Mouse (Mus musculus) hindbrain, embryonic 10.5 days (tissue): ENCODE results near the gene Mbtd1. TPM values are rescaled to one million over a fixed set of nuclear protein-coding genes. Genes with fewer than 3 reads are reported as not detected.
A peak's percentile ranks its signal among the peaks of the same experiment; 100 is the strongest.
"Not testable (repeated sequence)": the region's sequence is repeated elsewhere in the genome, so short reads cannot be mapped to it uniquely, and the experiment has no call there.

ENCODE experiments used
- DNase-seq: peaks from one replicate; pipeline ENCODE4 v3.0.0-alpha.2; 2017; ENCODE audit warnings: low spot score
- H3K27ac ChIP-seq: fragments of 300-500 bp; sonication (generic); 2 replicates; pipeline ENCODE4 v1.5.1; 2016; ENCODE audit warnings: mild to moderate bottlenecking, moderate library complexity
- H3K27me3 ChIP-seq: fragments of 300-500 bp; sonication (generic); 2 replicates; pipeline ENCODE4 v1.6.1; 2016; ENCODE audit warnings: mild to moderate bottlenecking; ENCODE audit not compliant: poor library complexity, insufficient read depth, severe bottlenecking
- H3K36me3 ChIP-seq: fragments of 300-500 bp; sonication (generic); 2 replicates; pipeline ENCODE4 v1.6.1; 2016; ENCODE audit warnings: mild to moderate bottlenecking, moderate library complexity
- H3K4me1 ChIP-seq: fragments of 300-500 bp; sonication (generic); replicated peaks from 2 replicates; pipeline ENCODE4 v1.6.1; 2016; ENCODE audit warnings: mild to moderate bottlenecking
- H3K4me3 ChIP-seq: fragments of 300-500 bp; sonication (generic); 2 replicates; pipeline ENCODE4 v1.5.1; 2016; ENCODE audit warnings: mild to moderate bottlenecking, moderate library complexity
- H3K9me3 ChIP-seq: fragments of 300-500 bp; sonication (generic); 2 replicates; pipeline ENCODE4 v1.6.1; 2016; ENCODE audit warnings: mild to moderate bottlenecking, moderate library complexity
- WGBS: fragments of 180-500 bp; shearing (Covaris S2); methylation state at CpG from one replicate; pipeline ENCODE4 v1.1.7; 2016; 5-methylcytosine and 5-hydroxymethylcytosine counted together
- polyA plus RNA-seq: library from polyadenylated mRNA; unstranded; fragments of >200 nt; fragmentation: Nextera tagmentation; extraction: Ambion mirVana; gene quantifications from 2 replicates; pipeline ENCODE4 v1.2.1, GENCODE M21; 2016

Mbtd1 gene
- polyA plus RNA-seq, 1 experiment from 2014 or later = 26.9 TPM

GRCm38 (mm10) chr11:93897732-93898131 lies 12.1 kb downstream of the Mbtd1 start:
- H3K27ac ChIP-seq = no peak overlapping the region
- H3K27me3 ChIP-seq = no peaks in the 10 kb centered on the region
- peaks cover 44% of the 10 kb centered on the region for H3K36me3 ChIP-seq
- 88% methylated on average over 3 of the region's 3 CpGs for WGBS
- no peaks in the 10 kb centered on the region for H3K9me3 ChIP-seq
- no peak overlapping the region for H3K4me3 ChIP-seq
- DNase-seq = no peak
- no peaks in the 10 kb centered on the region for H3K4me1 ChIP-seq

- Histone ChIP-seq H3K36me3 (peaks cover 83% of the 10 kb centered on the region), H3K27ac (no peak overlapping the region), H3K4me3 (no peak overlapping the region), H3K27me3 (no peaks in the 10 kb centered on the region), H3K4me1 (no peaks in the 10 kb centered on the region), H3K9me3 (no peaks in the 10 kb centered on the region)
- WGBS = 93% methylated on average over 4 of the region's 4 CpGs
- DNase-seq = no peak
Measured at GRCm38 (mm10) chr11:93906834-93907233, 21.2 kb downstream of the Mbtd1 start.

- 87% methylated on average over 3 of the region's 3 CpGs for WGBS
- no peaks in the 10 kb centered on the region for H3K9me3 ChIP-seq
- no peaks in the 10 kb centered on the region for H3K4me1 ChIP-seq
- no peak overlapping the region for H3K27ac ChIP-seq
- peaks cover 93% of the 10 kb centered on the region for H3K36me3 ChIP-seq
- DNase-seq = no peak
- H3K4me3 ChIP-seq = no peak overlapping the region
- no peaks in the 10 kb centered on the region for H3K27me3 ChIP-seq
Measured at GRCm38 (mm10) chr11:93907839-93908238, 22.2 kb downstream of the Mbtd1 start.

GRCm38 (mm10) chr11:93908829-93909228 lies 23.2 kb downstream of the Mbtd1 start:
- H3K36me3 ChIP-seq = peaks cover 97% of the 10 kb centered on the region
- no peak overlapping the region for H3K4me3 ChIP-seq
- 92% methylated on average over 9 of the region's 9 CpGs for WGBS
- H3K27ac ChIP-seq = no peak overlapping the region
- no peaks in the 10 kb centered on the region for H3K9me3 ChIP-seq
- no peaks in the 10 kb centered on the region for H3K4me1 ChIP-seq
- H3K27me3 ChIP-seq = no peaks in the 10 kb centered on the region
- DNase-seq = no peak

- WGBS = 91% methylated on average over 3 of the region's 3 CpGs
- no peaks in the 10 kb centered on the region for H3K4me1 ChIP-seq
- no peak for DNase-seq
Measured at GRCm38 (mm10) chr11:93911603-93912002, 26.0 kb downstream of the Mbtd1 start.

GRCm38 (mm10) chr11:93915019-93915418 lies 29.4 kb downstream of the Mbtd1 start:
- H3K27me3 ChIP-seq, H3K9me3 ChIP-seq, H3K4me3 ChIP-seq, DNase-seq, H3K4me1 ChIP-seq, H3K27ac ChIP-seq: not testable (repeated sequence)
- H3K36me3 ChIP-seq = peaks cover 99% of the 10 kb centered on the region
- 93% methylated on average over 2 of the region's 2 CpGs for WGBS

More at GRCm38 (mm10) chr11:93911603-93912002, 26.0 kb downstream of the Mbtd1 start:
- Histone ChIP-seq H3K27me3 (no peaks in the 10 kb centered on the region), H3K27ac (no peak overlapping the region), H3K9me3 (no peaks in the 10 kb centered on the region), H3K36me3 (peaks cover 100% of the 10 kb centered on the region), H3K4me3 (no peak overlapping the region)

- no peaks in the 10 kb centered on the region for H3K4me1 ChIP-seq
- H3K36me3 ChIP-seq = peaks cover 98% of the 10 kb centered on the region
- no peaks in the 10 kb centered on the region for H3K9me3 ChIP-seq
- H3K27ac ChIP-seq = no peak overlapping the region
- no peaks in the 10 kb centered on the region for H3K27me3 ChIP-seq
- no peak for DNase-seq
- no peak overlapping the region for H3K4me3 ChIP-seq
Measured at GRCm38 (mm10) chr11:93929106-93929505, 43.5 kb downstream of the Mbtd1 start.

DNA sequence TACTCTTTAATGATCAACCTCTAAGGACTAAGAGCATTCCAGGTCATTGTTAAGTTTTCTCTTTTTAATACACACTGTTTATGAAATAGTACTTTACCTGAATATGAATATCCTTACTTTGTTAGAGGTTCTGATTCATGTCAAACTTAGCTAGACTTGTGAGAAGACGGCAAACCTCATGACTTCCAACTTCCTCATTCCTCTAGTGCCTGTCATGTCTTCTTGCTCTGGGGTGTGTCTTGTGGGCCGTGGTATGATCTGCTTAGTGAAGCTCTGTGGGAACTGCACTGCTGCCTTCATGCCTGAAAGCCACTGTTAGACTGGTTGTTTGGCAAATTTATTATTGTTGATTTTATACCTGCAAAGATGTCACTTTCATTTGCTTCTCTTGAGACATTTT lies 55.3 kb downstream of the Mbtd1 start:
- no peak for DNase-seq
- Histone ChIP-seq H3K27ac (no peak overlapping the region), H3K9me3 (no peaks in the 10 kb centered on the region), H3K36me3 (peaks cover 84% of the 10 kb centered on the region), H3K27me3 (no peaks in the 10 kb centered on the region), H3K4me3 (no peak overlapping the region), H3K4me1 (no peaks in the 10 kb centered on the region)
- 96% methylated on average over 2 of the region's 2 CpGs for WGBS

DNA sequence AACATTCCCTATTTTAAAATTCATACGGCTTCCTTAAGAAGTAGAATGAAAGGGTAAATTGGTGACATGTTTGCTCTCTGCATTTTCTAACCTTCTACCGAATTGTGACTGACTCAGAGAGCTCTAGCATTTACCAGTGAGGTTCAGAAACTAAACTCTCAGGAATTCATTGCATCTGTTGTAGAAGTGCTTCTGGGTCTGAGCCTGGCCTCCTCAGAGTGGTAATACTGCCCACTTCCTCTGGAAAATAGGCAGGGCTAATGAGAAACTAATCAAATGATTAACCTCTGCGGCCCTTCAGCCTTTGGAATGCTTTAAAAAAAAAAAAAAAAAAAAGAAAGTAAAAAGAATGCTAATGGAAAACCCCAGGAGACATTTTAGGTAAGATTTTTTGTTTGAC lies 59.3 kb downstream of the Mbtd1 start:
- peaks cover 71% of the 10 kb centered on the region for H3K36me3 ChIP-seq
- WGBS = 80% methylated on average over 3 of the region's 3 CpGs
- no peaks in the 10 kb centered on the region for H3K9me3 ChIP-seq

DNA sequence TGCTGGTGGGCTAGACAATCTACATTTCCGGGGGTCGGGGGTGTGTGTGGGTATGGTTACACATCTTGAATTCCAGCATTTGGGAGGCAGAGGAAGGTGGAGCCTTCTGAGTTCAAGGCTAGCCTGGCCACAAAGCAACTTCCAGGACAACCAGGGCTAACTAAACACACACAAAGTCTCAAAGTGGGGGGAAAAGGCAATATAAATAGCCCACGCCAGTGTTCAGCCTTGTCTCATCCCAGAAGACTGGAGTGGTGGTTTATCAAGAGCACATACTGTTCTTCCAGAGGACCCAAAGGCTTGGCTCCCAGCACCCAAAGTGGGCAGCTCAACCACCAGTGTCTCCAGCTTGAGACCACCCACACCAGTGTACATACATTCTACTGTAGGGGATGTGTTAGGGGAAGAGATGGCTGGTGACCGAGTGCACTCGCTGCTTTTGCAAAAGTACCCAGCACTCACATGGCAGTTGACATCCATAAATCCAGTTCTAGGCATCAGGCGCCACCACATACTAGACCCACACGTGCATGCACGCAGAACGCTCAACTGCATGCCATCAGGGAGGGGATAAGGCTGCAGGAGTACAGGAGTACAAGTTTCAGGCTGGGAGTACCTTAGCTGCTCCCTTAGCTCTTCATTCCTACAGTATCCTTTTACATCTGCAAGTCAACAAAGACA lies 63.4 kb downstream of the Mbtd1 start:
- H3K27me3 ChIP-seq = no peaks in the 10 kb centered on the region
- no peak for DNase-seq
- H3K36me3 ChIP-seq = peaks cover 77% of the 10 kb centered on the region
- H3K27ac ChIP-seq = no peak overlapping the region
- H3K4me1 ChIP-seq = peaks cover 21% of the 10 kb centered on the region
- H3K9me3 ChIP-seq = no peaks in the 10 kb centered on the region
- H3K4me3 ChIP-seq = no peak overlapping the region
- 94% methylated on average over 9 of the region's 9 CpGs for WGBS

More for the DNA sequence above, 59.3 kb downstream of the Mbtd1 start:
- no peak for DNase-seq
- H3K4me3 ChIP-seq = no peak overlapping the region
- no peaks in the 10 kb centered on the region for H3K4me1 ChIP-seq
- H3K27ac ChIP-seq = no peak overlapping the region
- no peaks in the 10 kb centered on the region for H3K27me3 ChIP-seq

GRCm38 (mm10) chr11:93950045-93950444 lies 64.4 kb downstream of the Mbtd1 start:
- 89% methylated on average over 1 of the region's 1 CpGs for WGBS
- Histone ChIP-seq H3K36me3 (peaks cover 73% of the 10 kb centered on the region), H3K27ac (no peak overlapping the region), H3K4me1 (peaks cover 29% of the 10 kb centered on the region), H3K27me3 (no peaks in the 10 kb centered on the region), H3K4me3 (no peak overlapping the region), H3K9me3 (no peaks in the 10 kb centered on the region)
- DNase-seq = no peak

GRCm38 (mm10) chr11:93952376-93952775 lies 66.7 kb downstream of the Mbtd1 start:
- 63% methylated on average over 5 of the region's 5 CpGs for WGBS
- Histone ChIP-seq H3K27me3 (no peaks in the 10 kb centered on the region), H3K27ac (no peak overlapping the region), H3K4me1 (peaks cover 47% of the 10 kb centered on the region), H3K4me3 (no peak overlapping the region), H3K9me3 (no peaks in the 10 kb centered on the region), H3K36me3 (peaks cover 69% of the 10 kb centered on the region)
- peak; percentile 14 for DNase-seq

GRCm38 (mm10) chr11:93954738-93955255 lies 69.1 kb downstream of the Mbtd1 start:
- peaks cover 71% of the 10 kb centered on the region for H3K36me3 ChIP-seq
- no peaks in the 10 kb centered on the region for H3K27me3 ChIP-seq
- no peak for DNase-seq
- 45% methylated on average over 13 of the region's 13 CpGs for WGBS
- H3K9me3 ChIP-seq = no peaks in the 10 kb centered on the region
- peak overlapping the region; percentile 94 for H3K27ac ChIP-seq
- peak overlapping the region; percentile 61 for H3K4me3 ChIP-seq
- peaks cover 47% of the 10 kb centered on the region for H3K4me1 ChIP-seq
